ENCODE assay signal across 30 mouse cellular contexts in the genomic region with DNA sequence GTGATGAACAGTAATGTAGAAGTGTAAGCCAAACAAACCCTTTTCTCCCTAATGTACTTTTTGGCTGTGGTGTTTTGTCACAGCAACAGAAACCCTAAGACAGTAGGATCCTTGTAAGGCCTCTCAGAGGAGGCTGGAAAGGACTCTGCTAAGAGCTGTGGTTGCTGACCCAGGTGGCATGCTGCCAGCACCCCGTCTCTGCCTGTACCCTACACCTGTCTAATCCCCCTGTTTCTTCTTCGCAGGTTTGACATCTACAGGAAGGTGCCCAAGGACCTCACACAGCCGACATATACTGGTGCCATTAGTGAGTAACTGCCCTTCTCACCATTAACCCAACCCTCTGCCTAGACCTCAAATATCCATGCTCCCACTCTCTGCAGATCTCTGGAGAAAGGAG. TPM values are rescaled to one million over a fixed set of nuclear protein-coding genes. Genes with fewer than 3 reads are reported as not detected.
DNase-seq lines count a peak whose midpoint lies in the region; ATAC-seq and TF ChIP-seq lines count a peak whose summit lies in the region.
"Had no signal": no experiment of that assay in that cellular context is flagged by ENCODE, and none has a peak within 500 bp of the region (broad histone marks: within the 10 kb centered on the region; RNA-seq: fewer than 3 reads in every experiment).

No protein-coding gene starts in this region.

- peaks cover 23% of the 10 kb centered on the region for H3K4me1 ChIP-seq in heart, embryonic 11.5 days (ENCODE audit: control insufficient read depth, insufficient read depth, low read length)
- peaks cover 22% of the 10 kb centered on the region for H3K4me1 ChIP-seq in heart, embryonic 16.5 days (ENCODE audit: control insufficient read depth, insufficient read depth, low read length)
- peaks cover 2% of the 10 kb centered on the region; the same call in 1 of the 2 replicates for H3K4me1 ChIP-seq in testis, adult 2 months (ENCODE audit: control insufficient read depth, insufficient read depth, low read length)
- H3K4me1 ChIP-seq: hindbrain, embryonic 12.5 days; intestine, embryonic 15.5 days; limb, embryonic 10.5 days had no signal

- no peak overlapping the region for H3K9ac ChIP-seq in heart, embryonic 11.5 days (ENCODE audit: low read depth, low read length)
- no peak overlapping the region for H3K9ac ChIP-seq in heart, embryonic 16.5 days (ENCODE audit: low read length)
- H3K9ac ChIP-seq: forebrain, postnatal 0 days; hindbrain, embryonic 12.5 days; intestine, embryonic 15.5 days; limb, embryonic 15.5 days had no signal

- intact Hi-C loops in heart, postnatal 10 days (cut with DNase I): no loop called here

- TF ChIP-seq POLR2A in testis, adult 2 months (IDR thresholded peaks at IDR 0.05; ENCODE audit: control insufficient read depth, low read depth, low read length): no peak

- H3K9me3 ChIP-seq in heart, embryonic 11.5 days (replicated peaks; ENCODE audit: control insufficient read depth, low read length): no peaks in the 10 kb centered on the region
- H3K9me3 ChIP-seq in heart, embryonic 16.5 days (replicated peaks; ENCODE audit: control insufficient read depth, low read length): no peaks in the 10 kb centered on the region
- H3K9me3 ChIP-seq: heart, embryonic 10.5 days; hindbrain, embryonic 12.5 days; intestine, embryonic 15.5 days; limb, embryonic 10.5 days; limb, embryonic 15.5 days had no signal

- ATAC-seq in heart, embryonic 11.5 days (replicated peaks; ENCODE audit: insufficient number of reproducible peaks, low FRiP score, low TSS enrichment): no peak
- ATAC-seq in heart, embryonic 16.5 days (replicated peaks; ENCODE audit: extremely low read depth, insufficient read depth, low FRiP score): no peak
- no peak for ATAC-seq in granulocyte monocyte progenitor cell, adult 5-6 weeks (replicated peaks; ENCODE audit: poor library complexity, severe bottlenecking)
- ATAC-seq: activated CD4-positive, CD25-positive, alpha-beta regulatory T cell, adult 4 months; forebrain, postnatal 0 days; hindbrain, postnatal 0 days; intestine, embryonic 15.5 days; midbrain, embryonic 16.5 days had no signal

- peak overlapping the region; percentile 36; the same call in 1 of the 2 replicates for H3K27ac ChIP-seq in heart, embryonic 11.5 days (ENCODE audit: low read depth, low read length)
- peak overlapping the region; percentile 2; the same call in 1 of the 2 replicates for H3K27ac ChIP-seq in heart, embryonic 16.5 days (ENCODE audit: low read length)
- no peak overlapping the region for H3K27ac ChIP-seq in testis, adult 2 months (ENCODE audit: control insufficient read depth, insufficient read depth, low read depth, low read length)
- H3K27ac ChIP-seq: heart, embryonic 10.5 days; hindbrain, embryonic 12.5 days; hindbrain, postnatal 0 days; intestine, embryonic 15.5 days; limb, embryonic 10.5 days; limb, embryonic 15.5 days had no signal

- H3K36me3 ChIP-seq in heart, embryonic 11.5 days (ENCODE audit: control insufficient read depth, insufficient read depth, low read length): 0 out of 2 replicates have a peak, but pooled peaks cover 6% of the 10 kb centered on the region
- H3K36me3 ChIP-seq in heart, embryonic 16.5 days (ENCODE audit: control insufficient read depth, insufficient read depth): 0 out of 2 replicates have a peak, but pooled peaks cover 3% of the 10 kb centered on the region
- no peaks in the 10 kb centered on the region for H3K36me3 ChIP-seq in testis, adult 2 months (ENCODE audit: control insufficient read depth, insufficient read depth, low read length)

- no peaks in the 10 kb centered on the region for H3K27me3 ChIP-seq in heart, embryonic 11.5 days (ENCODE audit: control insufficient read depth, insufficient read depth, low read length)
- no peaks in the 10 kb centered on the region for H3K27me3 ChIP-seq in heart, embryonic 16.5 days (ENCODE audit: control insufficient read depth, insufficient read depth, low read length)
- H3K27me3 ChIP-seq in testis, adult 2 months (ENCODE audit: control insufficient read depth, insufficient read depth, low read length): no peaks in the 10 kb centered on the region
- H3K27me3 ChIP-seq: hindbrain, embryonic 12.5 days; intestine, embryonic 15.5 days; limb, embryonic 15.5 days had no signal

- TF ChIP-seq CTCF in testis, adult 2 months (IDR thresholded peaks at IDR 0.05; ENCODE audit: control insufficient read depth, insufficient read depth, insufficient replicate concordance, low read depth, low read length): no peak

- H3K4me3 ChIP-seq in heart, embryonic 11.5 days (ENCODE audit: low read depth, low read length): no peak overlapping the region
- H3K4me3 ChIP-seq in heart, embryonic 16.5 days (ENCODE audit: low read length): no peak overlapping the region
- H3K4me3 ChIP-seq in testis, adult 2 months (ENCODE audit: control insufficient read depth, low read depth, low read length): peak overlapping the region; percentile 21; the same call in 1 of the 2 replicates
- H3K4me3 ChIP-seq: erythroblast, embryonic 14.5 days; heart, embryonic 10.5 days; hindbrain, embryonic 12.5 days; intestine, embryonic 15.5 days; limb, embryonic 10.5 days; limb, embryonic 15.5 days had no signal

- no peak overlapping the region for H3K4me2 ChIP-seq in heart, embryonic 11.5 days
- no peak overlapping the region for H3K4me2 ChIP-seq in heart, embryonic 16.5 days (ENCODE audit: low read depth, low read length)
- H3K4me2 ChIP-seq: hindbrain, embryonic 12.5 days; intestine, embryonic 15.5 days; limb, embryonic 15.5 days; midbrain, embryonic 11.5 days had no signal

- no peak for DNase-seq in heart, adult 18-20 months
- DNase-seq in heart, postnatal 10 days: no peak
- no peak for DNase-seq in testis, postnatal 14 days (ENCODE audit: low spot score)
- DNase-seq: adrenal gland, adult 2 months; adrenal gland, postnatal 36 days; B cell, adult 2 months; cerebellum, adult 9-10 months; forebrain, postnatal 0 days; gastrocnemius, postnatal 14 days; kidney, adult 2 months; kidney, postnatal 36 days; lung, postnatal 36 days; right cerebral cortex, adult 18-20 months; spleen, adult 18-20 months; thymus, adult 2 months; thymus, postnatal 36 days had no signal

- WGBS in heart, embryonic 11.5 days (ENCODE audit: insufficient replicate concordance): 87% methylated on average over 3 of the region's 3 CpGs
- WGBS in heart, embryonic 16.5 days: 78% methylated on average over 3 of the region's 3 CpGs

RNA-seq across cellular contexts. Expression of gene Dusp1, which starts 46.4 kb away (rescaled TPM):
- 30.0 and 33.9 TPM in 2 replicates for polyA plus RNA-seq in heart, embryonic 11.5 days (2014; fragmentation: Nextera tagmentation; extraction: Ambion mirVana)
- total RNA-seq in heart, adult 18-20 months (2021): 10 to 100 TPM; 50.3 to 57.1 TPM
- polyA plus RNA-seq in heart, embryonic 16.5 days (2015; fragmentation: Nextera tagmentation; extraction: Ambion mirVana): 35.5 and 35.7 TPM in 2 replicates
- 100 to 1,000 TPM in 1 of 2 experiments, 10 to 100 TPM in 1; 60.1 to 100 TPM for total RNA-seq in heart, postnatal 10 days (2021)
- 19.7 and 24.5 TPM in 2 replicates for polyA plus RNA-seq in testis, adult 2 months (2012; rRNA removed)
- total RNA-seq in granulocyte monocyte progenitor cell, adult 5-6 weeks (2014; fragmentation: Nextera tagmentation): 20.4 and 21.3 TPM in 2 replicates
- 34.3 and 43.2 TPM in 2 replicates for total RNA-seq in granulocyte monocyte progenitor cell, adult 5-6 weeks (2017)

RNA-seq across cellular contexts. Expression of gene Ergic1, which starts 47.1 kb away (rescaled TPM):
- polyA plus RNA-seq in heart, embryonic 11.5 days (2014; fragmentation: Nextera tagmentation; extraction: Ambion mirVana): 147 TPM in 2 replicates
- 10 to 100 TPM; 50.4 to 56.6 TPM for total RNA-seq in heart, adult 18-20 months (2021)
- polyA plus RNA-seq in heart, embryonic 16.5 days (2015; fragmentation: Nextera tagmentation; extraction: Ambion mirVana): 82.7 and 84.9 TPM in 2 replicates
- 10 to 100 TPM; 84.4 to 87.8 TPM for total RNA-seq in heart, postnatal 10 days (2021)
- 115 and 122 TPM in 2 replicates for polyA plus RNA-seq in testis, adult 2 months (2012; rRNA removed)
- 88.4 and 89.5 TPM in 2 replicates for total RNA-seq in granulocyte monocyte progenitor cell, adult 5-6 weeks (2014; fragmentation: Nextera tagmentation)
- total RNA-seq in granulocyte monocyte progenitor cell, adult 5-6 weeks (2017): 51.5 and 52.4 TPM in 2 replicates

RNA-seq across cellular contexts. Expression of gene Atp6v0e, which starts 54.7 kb away (rescaled TPM):
- polyA plus RNA-seq in heart, embryonic 11.5 days (2014; fragmentation: Nextera tagmentation; extraction: Ambion mirVana): 189 and 204 TPM in 2 replicates
- total RNA-seq in heart, adult 18-20 months (2021): 10 to 100 TPM; 62.8 to 68.0 TPM
- polyA plus RNA-seq in heart, embryonic 16.5 days (2015; fragmentation: Nextera tagmentation; extraction: Ambion mirVana): 216 and 249 TPM in 2 replicates
- 10 to 100 TPM; 87.1 to 87.8 TPM for total RNA-seq in heart, postnatal 10 days (2021)
- 81.1 and 101 TPM in 2 replicates for polyA plus RNA-seq in testis, adult 2 months (2012; rRNA removed)
- total RNA-seq in granulocyte monocyte progenitor cell, adult 5-6 weeks (2014; fragmentation: Nextera tagmentation): 197 and 242 TPM in 2 replicates
- total RNA-seq in granulocyte monocyte progenitor cell, adult 5-6 weeks (2017): 317 and 374 TPM in 2 replicates
